ENCODE assay signal across 19 mouse cellular contexts in genomic region chr16:19065543-19066141, GRCm38 (mm10).
DNase-seq lines count a peak whose midpoint lies in the region; TF ChIP-seq lines count a peak whose summit lies in the region.
"Had no signal": no experiment of that assay in that cellular context is flagged by ENCODE, and none has a peak within 500 bp of the region (broad histone marks: within the 10 kb centered on the region; RNA-seq: fewer than 3 reads in every experiment).

No protein-coding gene starts in this region.

- peak overlapping the region; percentile 58 to 80 (median 70) for H3K4me3 ChIP-seq in CH12.LX (replicated peaks in 1 of 3; ENCODE audit: low read depth in 2 of 3, low read length in 2 of 3, poor library complexity in 1 of 3)
- peak overlapping the region; percentile 21; the same call in 1 of the 2 replicates for H3K4me3 ChIP-seq in small intestine, adult 2 months (ENCODE audit: low read depth, low read length)
- H3K4me3 ChIP-seq: embryonic facial prominence, embryonic 10.5 days; embryonic facial prominence, embryonic 12.5 days; forebrain, embryonic 13.5 days; forebrain, embryonic 15.5 days had no signal

- H3K4me2 ChIP-seq in CH12.LX (ENCODE audit: insufficient read depth, low read depth, poor library complexity, severe bottlenecking), result peak overlapping the region; percentile 63
- H3K4me2 ChIP-seq: embryonic facial prominence, embryonic 12.5 days; forebrain, embryonic 13.5 days; forebrain, embryonic 15.5 days had no signal

- TF ChIP-seq CTCF in CH12.LX (conservative IDR thresholded peaks at IDR 0.05 in 1 of 2, IDR thresholded peaks at IDR 0.05 in 1 of 2; ENCODE audit: low read depth in 2 of 2, low read length in 2 of 2), result no peak
- TF ChIP-seq CTCF in small intestine, adult 2 months (IDR thresholded peaks at IDR 0.05; ENCODE audit: extremely low read depth, insufficient read length, insufficient replicate concordance, low read depth, low read length), result no peak

- peak; percentile 56 for TF ChIP-seq POLR2A in CH12.LX (IDR thresholded peaks at IDR 0.05; ENCODE audit: low read depth, low read length)
- TF ChIP-seq POLR2A in small intestine, adult 2 months (IDR thresholded peaks at IDR 0.05; ENCODE audit: low read depth, low read length), result no peak

- WGBS in small intestine, adult 2 months, result 61% methylated on average over 2 of the region's 2 CpGs

- peaks cover 16 to 25% of the 10 kb centered on the region in 2 experiments for H3K36me3 ChIP-seq in CH12.LX (replicated peaks in 1 of 2; ENCODE audit: control insufficient read depth in 1 of 2, insufficient read depth in 1 of 2, low read length in 1 of 2)
- no peaks in the 10 kb centered on the region for H3K36me3 ChIP-seq in small intestine, adult 2 months (ENCODE audit: control insufficient read depth, insufficient read depth, low read length)
- H3K36me3 ChIP-seq: embryonic facial prominence, embryonic 10.5 days; embryonic facial prominence, embryonic 12.5 days; forebrain, embryonic 15.5 days; G1E had no signal

- peaks cover 5% of the 10 kb centered on the region for H3K9me3 ChIP-seq in CH12.LX (replicated peaks; ENCODE audit: low read length)
- H3K9me3 ChIP-seq: embryonic facial prominence, embryonic 10.5 days; embryonic facial prominence, embryonic 12.5 days; forebrain, embryonic 15.5 days; G1E had no signal

- DNase-seq in A20 (ENCODE audit: low read depth, low spot score), result peak; percentile 61
- no peak for DNase-seq in CH12.LX (ENCODE audit: extremely low read depth)
- DNase-seq in B cell, adult 2 months, result no peak
- no peak for DNase-seq in thymus, postnatal 14 days
- DNase-seq: adrenal gland, adult 8-10 months; adrenal gland, postnatal 14 days; adrenal gland, postnatal 36 days; cerebellum, adult 11-12 months; cerebellum, adult 2 months; cerebellum, adult 9-10 months; cerebellum, postnatal 10 days; cerebellum, postnatal 25 days; forebrain, postnatal 0 days had no signal

- TF ChIP-seq EP300 in CH12.LX (IDR thresholded peaks at IDR 0.05; ENCODE audit: low read length), result no peak

- dilution Hi-C loops in CH12.LX (cut with MboI; ENCODE audit: extremely low pct_ligation_motif_present, extremely low pct_unique_long_range_greater_than_20kb, low sequenced_read_pairs), result no loop called here

- in situ Hi-C loops in CH12.LX (cut with MboI; ENCODE audit: low pct_ligation_motif_present, low pct_unique_long_range_greater_than_20kb, low sequenced_read_pairs), result loop anchor here (10.0 kb wide), 1 partner anchor 61 kb away; no protein-coding TSS in a partner anchor

- no peaks in the 10 kb centered on the region for H3K27me3 ChIP-seq in CH12.LX (replicated peaks)
- H3K27me3 ChIP-seq in small intestine, adult 2 months (ENCODE audit: control insufficient read depth, insufficient read depth, low read length), result no peaks in the 10 kb centered on the region
- H3K27me3 ChIP-seq: embryonic facial prominence, embryonic 12.5 days; forebrain, embryonic 13.5 days; forebrain, embryonic 15.5 days had no signal

- peaks cover 22% of the 10 kb centered on the region for H3K79me2 ChIP-seq in CH12.LX (replicated peaks; ENCODE audit: control insufficient read depth, extremely low read depth, insufficient read depth, poor library complexity, severe bottlenecking)

- H3K4me1 ChIP-seq in CH12.LX (ENCODE audit: control insufficient read depth in 1 of 2, insufficient read depth in 2 of 2), result peaks cover 18 to 71% of the 10 kb centered on the region in 2 experiments
- H3K4me1 ChIP-seq in small intestine, adult 2 months (ENCODE audit: control insufficient read depth, insufficient read depth, insufficient read length, low read length), result no peaks in the 10 kb centered on the region
- H3K4me1 ChIP-seq: embryonic facial prominence, embryonic 10.5 days; embryonic facial prominence, embryonic 12.5 days; forebrain, embryonic 13.5 days; forebrain, embryonic 15.5 days had no signal

- peak overlapping the region; percentile 89 for H3K27ac ChIP-seq in CH12.LX (ENCODE audit: insufficient read depth, low read depth)
- peak overlapping the region; percentile 59 for H3K27ac ChIP-seq in small intestine, adult 2 months (ENCODE audit: insufficient read depth, low read depth, low read length)
- H3K27ac ChIP-seq: embryonic facial prominence, embryonic 10.5 days; embryonic facial prominence, embryonic 12.5 days; forebrain, embryonic 13.5 days; forebrain, embryonic 15.5 days had no signal

- no peak for TF ChIP-seq RAD21 in CH12.LX (IDR thresholded peaks at IDR 0.05; ENCODE audit: low read depth, low read length)

- H3K9ac ChIP-seq in CH12.LX (ENCODE audit: insufficient read depth, low read depth), result peak overlapping the region; percentile 100
- H3K9ac ChIP-seq: embryonic facial prominence, embryonic 12.5 days; forebrain, embryonic 13.5 days; forebrain, embryonic 15.5 days; forebrain, postnatal 0 days had no signal

TF ChIP-seq in CH12.LX, 34 proteins besides CTCF, POLR2A, EP300 and RAD21:
- peak; percentile 67; the same call in 1 of the 2 replicates for TF ChIP-seq CHD1 (IDR thresholded peaks at IDR 0.05; ENCODE audit: low read depth, low read length)
- 0 out of 2 replicates have a peak, but pooled peaks have one; percentile 51 for TF ChIP-seq UBTF (IDR thresholded peaks at IDR 0.05; ENCODE audit: low read depth, low read length)
- peak; percentile 58; the same call in 1 of the 2 replicates for TF ChIP-seq POLR2AphosphoS2 (IDR thresholded peaks at IDR 0.05; ENCODE audit: low read depth, low read length)
- 0 out of 2 replicates have a peak, but pooled peaks have one; percentile 47 for TF ChIP-seq RCOR1 (conservative IDR thresholded peaks at IDR 0.05; ENCODE audit: low read depth, low read length)
- TF ChIP-seq MYC (IDR thresholded peaks at IDR 0.05; ENCODE audit: low read depth, low read length), result 0 out of 2 replicates have a peak, but pooled peaks have one; percentile 24
- TF ChIP-seq NRF1 (IDR thresholded peaks at IDR 0.05; ENCODE audit: low read depth, low read length), result no peak
- peak; percentile 63 for TF ChIP-seq TCF12 (IDR thresholded peaks at IDR 0.05; ENCODE audit: low read depth, low read length)
- TF ChIP-seq TBP (conservative IDR thresholded peaks at IDR 0.05; ENCODE audit: low read depth, low read length), result no peak
- 0 out of 2 replicates have a peak, but pooled peaks have one; percentile 10 for TF ChIP-seq JUND (conservative IDR thresholded peaks at IDR 0.05; ENCODE audit: low read depth, low read length)
- 0 out of 2 replicates have a peak, but pooled peaks have one; percentile 1 for TF ChIP-seq SMC3 (IDR thresholded peaks at IDR 0.05; ENCODE audit: low read depth, low read length)
- peak; percentile 84; the same call in 1 of the 2 replicates for TF ChIP-seq ZMIZ1 (IDR thresholded peaks at IDR 0.05; ENCODE audit: low read depth, low read length)
- TF ChIP-seq MAFK (IDR thresholded peaks at IDR 0.05; ENCODE audit: insufficient replicate concordance, low read length), result no peak
- peak; percentile 45; the same call in 1 of the 2 replicates for TF ChIP-seq CHD2 (IDR thresholded peaks at IDR 0.05; ENCODE audit: low read length)
- TF ChIP-seq MAX (IDR thresholded peaks at IDR 0.05; ENCODE audit: low read length), result no peak
